Mouse (Mus musculus): ENCODE data around the gene Psors1c2. TPM values are rescaled to one million over a fixed set of nuclear protein-coding genes. Genes with fewer than 3 reads are reported as not detected.

The Psors1c2 gene
- polyA plus RNA-seq, 1 experiment: 0.63 TPM

DNA sequence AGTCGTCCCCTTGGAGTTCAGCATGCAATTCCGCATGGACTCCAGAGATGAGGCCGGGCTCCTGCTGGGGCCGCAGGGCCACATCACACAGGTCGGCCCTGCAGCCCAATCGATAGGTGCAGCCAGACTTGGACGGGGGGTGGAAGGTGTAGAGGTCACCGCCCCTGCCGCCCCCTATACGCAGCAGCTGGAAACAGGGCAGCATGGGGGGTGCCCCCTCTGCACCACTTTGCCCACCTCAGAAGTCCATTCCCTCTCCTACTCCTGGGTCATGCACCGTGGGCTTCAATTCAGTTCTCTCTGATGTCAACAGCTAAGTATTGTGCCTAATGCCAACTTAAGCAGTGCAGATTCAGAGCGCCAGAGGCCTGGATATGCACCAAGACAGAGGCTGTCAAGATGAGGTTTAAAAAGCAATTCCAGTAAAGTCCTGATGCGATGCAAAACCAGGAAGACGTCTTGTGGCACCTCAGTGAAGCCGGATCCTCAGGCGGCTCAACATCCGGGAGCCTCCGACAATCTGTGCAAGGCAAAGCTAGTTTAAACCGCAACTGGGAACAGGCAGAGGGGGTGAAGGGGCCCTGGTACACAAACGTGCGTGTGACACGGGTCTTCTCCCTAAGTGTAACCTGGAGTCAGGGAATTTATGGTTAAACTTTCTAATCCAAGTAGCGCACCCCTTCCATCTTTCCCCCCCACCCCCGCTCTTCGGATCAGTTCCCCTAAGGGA lies 16.9 kb upstream of the Psors1c2 start:
- Histone ChIP-seq H3K27ac (ENCODE audit: insufficient read depth, low read length) (no peak overlapping the region), H3K4me3 (ENCODE audit: insufficient read depth, low read length) (peak overlapping the region; percentile 62), H3K4me1 (ENCODE audit: control insufficient read depth, insufficient read depth, low read length) (peaks cover 18% of the 10 kb centered on the region)
- 0 out of 2 replicates have a peak, but pooled peaks have one; percentile 13 for TF ChIP-seq POLR2A (IDR thresholded peaks at IDR 0.05; ENCODE audit: low read depth, low read length)
- no peak for TF ChIP-seq CTCF (IDR thresholded peaks at IDR 0.05; ENCODE audit: borderline replicate concordance, insufficient read depth, low read length)

DNA sequence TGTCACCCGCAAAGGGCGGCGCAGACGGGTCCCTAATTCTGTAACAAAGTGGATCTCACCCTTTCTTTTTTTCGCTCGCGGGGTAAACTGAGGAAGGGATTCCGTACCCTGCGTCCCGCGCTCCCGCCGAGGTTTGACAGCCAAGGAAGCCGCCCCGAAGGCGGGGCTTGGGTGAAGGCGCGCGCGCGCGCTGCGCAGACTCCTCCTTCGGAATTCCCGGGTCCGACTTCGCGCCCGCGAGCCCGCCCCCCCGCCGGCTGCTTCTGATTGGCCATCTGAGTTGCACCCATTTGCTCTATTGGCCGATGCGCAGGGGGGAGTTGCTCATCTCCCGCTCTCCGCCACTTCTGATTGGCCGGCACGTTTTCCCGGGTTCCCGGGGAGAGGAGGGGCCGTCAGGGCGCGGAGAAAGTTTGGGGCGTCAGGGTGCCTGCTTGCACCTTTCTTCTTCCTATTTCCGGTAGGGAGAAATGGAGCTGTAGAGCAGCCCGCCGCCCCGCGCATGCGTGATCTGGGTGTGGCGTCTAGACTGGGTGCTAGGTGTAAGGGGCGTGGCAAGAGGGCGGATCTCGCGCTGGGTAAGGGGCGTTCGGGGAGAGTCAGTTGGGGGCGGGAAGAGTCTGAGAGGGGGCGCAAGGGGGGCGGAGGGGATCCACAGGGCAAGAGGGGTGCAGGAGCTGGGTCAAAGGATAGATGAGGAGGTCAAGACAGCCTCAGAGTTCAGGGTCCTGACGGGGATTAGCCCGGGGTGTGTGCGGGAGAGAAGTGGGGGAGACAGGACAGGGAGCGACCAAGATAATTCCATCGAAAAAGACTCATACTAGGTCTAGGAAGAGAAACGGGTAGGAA lies 16.1 kb upstream of the Psors1c2 start, which contains the start of the genes Tcf19 and Cchcr1:
TSS of gene Tcf19 (minus strand) at position 173 of the 849 bp plus-strand sequence.
TSS of gene Cchcr1 (plus strand) at position 449 of the 849 bp plus-strand sequence.
- TF ChIP-seq CTCF (IDR thresholded peaks at IDR 0.05; ENCODE audit: borderline replicate concordance, insufficient read depth, low read length) (no peak), POLR2A (IDR thresholded peaks at IDR 0.05; ENCODE audit: low read depth, low read length) (peak; percentile 54)
- peak within 1 kb of the TSS; percentile 62 for H3K4me3 ChIP-seq (ENCODE audit: insufficient read depth, low read length)
- peak within 1 kb of the TSS; percentile 48 for H3K27ac ChIP-seq (ENCODE audit: insufficient read depth, low read length)

DNA sequence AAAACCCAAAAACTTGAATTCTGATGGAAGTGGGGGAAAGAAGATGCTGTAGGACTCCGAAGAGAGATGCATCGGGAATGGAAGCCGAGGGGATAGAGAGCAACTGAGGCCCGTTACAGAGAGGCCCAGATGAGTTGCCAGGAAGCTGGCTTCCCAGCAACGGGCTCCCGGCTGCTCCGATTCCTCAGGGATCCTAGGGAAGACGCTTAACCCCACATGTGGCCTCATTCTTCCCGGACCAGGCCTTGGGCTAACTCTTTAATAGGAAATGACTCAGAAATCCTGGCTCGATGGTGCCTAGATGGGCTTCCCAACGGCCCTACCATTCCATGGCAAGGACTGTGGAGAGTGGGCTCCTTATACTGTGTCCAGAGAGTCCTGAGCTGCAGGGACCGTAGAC lies 15.5 kb upstream of the Psors1c2 start:
- peak overlapping the region; percentile 55 for H3K4me3 ChIP-seq (ENCODE audit: insufficient read depth, low read length)
- peak overlapping the region; percentile 48 for H3K27ac ChIP-seq (ENCODE audit: insufficient read depth, low read length)
- peaks cover 18% of the 10 kb centered on the region for H3K4me1 ChIP-seq (ENCODE audit: control insufficient read depth, insufficient read depth, low read length)
- TF ChIP-seq CTCF (IDR thresholded peaks at IDR 0.05; ENCODE audit: borderline replicate concordance, insufficient read depth, low read length): no peak
- no peak for TF ChIP-seq POLR2A (IDR thresholded peaks at IDR 0.05; ENCODE audit: low read depth, low read length)

More for the DNA sequence above, 16.1 kb upstream of the Psors1c2 start, which contains the start of the genes Tcf19 and Cchcr1:
- peaks cover 18% of the 10 kb centered on the region for H3K4me1 ChIP-seq (ENCODE audit: control insufficient read depth, insufficient read depth, low read length)

DNA sequence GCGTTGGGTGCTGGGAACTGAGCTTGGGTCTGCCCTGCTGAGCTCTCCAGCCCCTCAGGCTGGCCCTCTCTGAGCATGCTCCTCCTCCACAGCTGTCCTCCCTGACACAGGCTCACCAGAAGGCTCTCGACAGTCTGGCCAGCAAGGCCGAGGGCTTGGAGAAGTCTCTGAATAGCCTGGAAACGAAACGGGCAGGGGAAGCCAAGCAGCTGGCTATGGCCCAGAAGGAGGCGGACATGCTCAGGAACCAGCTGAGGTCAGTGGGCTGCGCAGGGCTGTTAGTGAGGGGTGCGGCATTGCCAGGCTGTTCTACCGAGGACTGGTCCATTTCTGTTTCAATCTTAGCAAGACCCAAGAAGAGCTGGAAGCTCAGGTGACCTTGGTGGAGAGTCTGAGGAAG lies 8.6 kb upstream of the Psors1c2 start:
- Histone ChIP-seq H3K27ac (ENCODE audit: insufficient read depth, low read length) (no peak overlapping the region), H3K4me1 (ENCODE audit: control insufficient read depth, insufficient read depth, low read length) (no peaks in the 10 kb centered on the region), H3K4me3 (ENCODE audit: insufficient read depth, low read length) (no peak overlapping the region)
- no peak for TF ChIP-seq CTCF (IDR thresholded peaks at IDR 0.05; ENCODE audit: borderline replicate concordance, insufficient read depth, low read length)
- no peak for TF ChIP-seq POLR2A (IDR thresholded peaks at IDR 0.05; ENCODE audit: low read depth, low read length)

DNA sequence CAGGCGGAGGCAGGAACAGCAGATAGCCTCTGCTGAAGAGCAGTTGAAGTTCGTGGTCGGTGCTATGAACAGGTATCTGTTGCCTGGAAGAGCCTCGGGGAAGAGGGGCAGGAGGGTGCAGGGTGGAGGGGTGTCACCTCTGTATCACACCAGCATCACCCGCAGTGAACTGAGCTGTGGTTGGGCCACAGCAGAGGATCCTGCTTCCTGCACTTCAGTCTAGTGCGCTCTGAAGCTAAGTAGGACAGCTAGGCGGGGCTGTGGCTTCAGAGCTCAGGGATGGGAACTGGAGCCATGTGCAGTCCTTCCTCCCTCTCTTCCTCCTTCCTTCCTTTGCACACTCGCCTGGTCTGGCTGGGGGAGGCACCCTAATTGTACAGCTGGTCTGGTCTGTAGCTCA lies 6.4 kb upstream of the Psors1c2 start:
- Histone ChIP-seq H3K27ac (ENCODE audit: insufficient read depth, low read length) (no peak overlapping the region), H3K4me1 (ENCODE audit: control insufficient read depth, insufficient read depth, low read length) (no peaks in the 10 kb centered on the region), H3K4me3 (ENCODE audit: insufficient read depth, low read length) (no peak overlapping the region)
- TF ChIP-seq CTCF (IDR thresholded peaks at IDR 0.05; ENCODE audit: borderline replicate concordance, insufficient read depth, low read length): no peak
- TF ChIP-seq POLR2A (IDR thresholded peaks at IDR 0.05; ENCODE audit: low read depth, low read length): no peak

DNA sequence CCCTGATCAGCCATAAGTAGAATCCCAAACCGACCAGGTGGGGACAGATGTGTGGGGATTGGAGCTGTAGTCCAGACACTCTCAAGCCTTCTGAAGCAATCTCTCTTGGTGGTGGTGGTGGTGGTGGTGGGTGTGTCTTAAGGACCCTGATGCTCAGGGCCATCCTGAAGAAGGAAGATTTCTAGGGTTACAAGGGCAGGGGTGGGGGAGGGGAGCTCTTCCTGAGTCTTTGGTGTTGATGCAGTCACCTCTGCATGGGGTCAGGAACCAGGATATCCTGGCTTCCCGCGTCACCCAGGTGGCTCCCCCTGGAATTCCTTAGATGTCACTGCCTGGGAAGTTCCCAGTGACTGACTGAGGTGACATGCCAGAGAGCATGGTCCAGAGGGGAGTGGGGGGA lies 641 bp upstream of the Psors1c2 start:
- Histone ChIP-seq H3K27ac (ENCODE audit: insufficient read depth, low read length) (no peak overlapping the region), H3K4me3 (ENCODE audit: insufficient read depth, low read length) (no peak overlapping the region), H3K4me1 (ENCODE audit: control insufficient read depth, insufficient read depth, low read length) (no peaks in the 10 kb centered on the region)
- no peak for TF ChIP-seq POLR2A (IDR thresholded peaks at IDR 0.05; ENCODE audit: low read depth, low read length)
- TF ChIP-seq CTCF (IDR thresholded peaks at IDR 0.05; ENCODE audit: borderline replicate concordance, insufficient read depth, low read length): no peak

DNA sequence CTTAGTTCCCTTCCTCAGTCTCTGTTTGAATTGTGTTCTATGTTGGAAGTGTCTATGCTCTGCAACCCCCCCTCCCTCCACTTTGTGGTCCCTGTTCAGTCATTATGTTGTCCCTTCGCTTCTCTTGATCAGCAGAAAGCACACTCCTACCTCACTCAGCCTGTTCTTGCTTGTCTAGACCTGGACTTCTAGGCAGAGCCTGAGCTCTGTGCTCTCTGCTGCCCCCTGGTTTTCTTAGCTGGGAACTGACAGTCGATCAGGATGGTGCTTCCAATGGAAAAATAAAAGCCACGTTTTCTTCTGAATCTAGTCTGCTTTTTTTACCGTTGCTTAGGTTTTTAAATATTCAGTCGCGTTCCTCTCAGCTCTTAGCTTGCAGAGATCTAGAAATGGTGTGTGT lies 1.3 kb downstream of the Psors1c2 start:
- Histone ChIP-seq H3K4me3 (ENCODE audit: insufficient read depth, low read length) (no peak overlapping the region), H3K4me1 (ENCODE audit: control insufficient read depth, insufficient read depth, low read length) (no peaks in the 10 kb centered on the region), H3K27ac (ENCODE audit: insufficient read depth, low read length) (no peak overlapping the region)
- peak; percentile 74 for TF ChIP-seq CTCF (IDR thresholded peaks at IDR 0.05; ENCODE audit: borderline replicate concordance, insufficient read depth, low read length)
- no peak for TF ChIP-seq POLR2A (IDR thresholded peaks at IDR 0.05; ENCODE audit: low read depth, low read length)

DNA sequence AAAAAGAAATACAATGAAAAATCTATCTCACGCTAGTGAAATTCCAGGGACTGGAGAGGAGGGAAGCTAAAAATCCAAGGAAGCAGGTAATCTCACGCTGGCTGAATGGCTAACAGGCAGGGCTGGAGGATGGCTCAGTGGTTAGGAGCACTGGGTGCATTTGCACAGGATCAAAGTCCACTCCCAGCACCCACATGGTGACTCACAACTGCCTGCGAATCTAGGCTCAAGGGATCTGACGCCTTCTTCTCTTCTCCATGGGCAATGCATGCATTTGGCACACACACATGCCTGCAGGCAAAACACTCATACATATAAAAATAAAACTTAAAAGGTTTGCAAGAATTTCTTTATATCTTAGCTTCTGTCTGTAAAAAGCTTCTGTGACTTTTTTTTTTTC lies 4.4 kb downstream of the Psors1c2 start:
- Histone ChIP-seq H3K4me3 (ENCODE audit: insufficient read depth, low read length) (no peak overlapping the region), H3K4me1 (ENCODE audit: control insufficient read depth, insufficient read depth, low read length) (no peaks in the 10 kb centered on the region), H3K27ac (ENCODE audit: insufficient read depth, low read length) (no peak overlapping the region)
- TF ChIP-seq POLR2A (IDR thresholded peaks at IDR 0.05; ENCODE audit: low read depth, low read length) (no peak), CTCF (IDR thresholded peaks at IDR 0.05; ENCODE audit: borderline replicate concordance, insufficient read depth, low read length) (no peak)

DNA sequence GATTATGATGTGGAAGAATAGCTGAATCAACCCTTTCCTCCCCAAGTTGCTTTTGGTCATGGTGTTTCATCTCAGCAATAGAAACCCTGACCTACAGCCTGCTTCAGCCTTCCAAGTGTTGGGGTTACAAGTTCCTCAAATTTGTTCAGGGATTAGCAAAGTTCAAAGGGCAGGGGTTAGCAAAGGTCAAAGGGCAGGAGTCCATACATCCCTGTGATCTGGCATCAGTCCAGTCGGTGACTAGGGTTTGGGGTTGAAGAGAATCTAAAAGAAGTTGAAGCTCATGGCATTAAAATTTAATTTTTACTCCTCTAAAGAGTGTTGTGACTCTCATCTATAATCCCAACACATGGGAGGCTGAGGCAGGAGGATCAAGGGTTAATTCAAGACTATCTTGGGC lies 5.5 kb downstream of the Psors1c2 start:
- Histone ChIP-seq H3K4me3 (ENCODE audit: insufficient read depth, low read length) (no peak overlapping the region), H3K4me1 (ENCODE audit: control insufficient read depth, insufficient read depth, low read length) (no peaks in the 10 kb centered on the region), H3K27ac (ENCODE audit: insufficient read depth, low read length) (no peak overlapping the region)
- TF ChIP-seq CTCF (IDR thresholded peaks at IDR 0.05; ENCODE audit: borderline replicate concordance, insufficient read depth, low read length) (no peak), POLR2A (IDR thresholded peaks at IDR 0.05; ENCODE audit: low read depth, low read length) (no peak)
